Mouse (Mus musculus) adrenal gland, postnatal 4 days (tissue): ENCODE results near the gene Rai14. TPM values are rescaled to one million over a fixed set of nuclear protein-coding genes. Genes with fewer than 3 reads are reported as not detected.

ENCODE experiments used
- DNase-seq, 2 experiments: peaks; one replicate each; pipeline ENCODE4 v3.0.0; 2021 to 2022; ENCODE audit warnings: low spot score in 2 of 2, mixed read lengths in 2 of 2
- total RNA-seq, 2 experiments: library from RNA; stranded (reverse); gene quantifications; 2 replicates each; pipeline ENCODE4 v1.2.3; 2021

The Rai14 gene
- total RNA-seq, 2 experiments from 2014 or later, result 35.1 to 40.6 TPM

DNA sequence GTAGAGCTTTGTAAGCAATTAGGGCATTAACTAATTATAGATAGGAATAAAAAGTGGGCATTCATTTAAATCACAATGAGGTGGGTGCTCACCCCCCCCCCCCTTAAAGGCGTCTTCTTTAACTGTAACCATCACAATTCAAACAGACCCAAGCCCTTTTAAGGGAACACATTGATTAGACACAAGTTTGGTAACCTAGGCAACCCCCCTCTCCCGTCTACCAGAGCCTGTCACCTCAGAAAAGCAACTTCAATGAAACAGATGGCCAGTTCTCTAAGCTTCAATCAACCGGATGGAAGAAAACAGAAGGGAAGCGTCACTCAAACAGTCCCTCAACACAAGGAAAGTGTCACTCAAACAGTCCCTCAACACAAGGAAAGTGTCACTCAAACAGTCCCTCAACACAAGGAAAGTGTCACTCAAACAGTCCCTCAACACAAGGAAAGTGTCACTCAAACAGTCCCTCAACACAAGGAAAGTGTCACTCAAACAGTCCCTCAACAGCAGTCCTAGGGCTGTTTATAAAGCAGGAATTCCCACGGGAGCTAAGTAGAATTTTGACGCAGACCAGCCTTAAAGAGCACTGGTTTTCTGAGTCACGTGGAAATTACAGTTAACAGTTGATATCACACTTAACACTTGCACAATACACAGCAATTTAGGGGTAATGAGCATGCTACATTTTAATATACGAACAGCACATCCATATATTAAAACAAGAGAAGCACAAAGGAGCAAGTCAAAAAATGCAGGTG is 59.1 kb downstream of the Rai14 start:
- no peak for DNase-seq

DNA sequence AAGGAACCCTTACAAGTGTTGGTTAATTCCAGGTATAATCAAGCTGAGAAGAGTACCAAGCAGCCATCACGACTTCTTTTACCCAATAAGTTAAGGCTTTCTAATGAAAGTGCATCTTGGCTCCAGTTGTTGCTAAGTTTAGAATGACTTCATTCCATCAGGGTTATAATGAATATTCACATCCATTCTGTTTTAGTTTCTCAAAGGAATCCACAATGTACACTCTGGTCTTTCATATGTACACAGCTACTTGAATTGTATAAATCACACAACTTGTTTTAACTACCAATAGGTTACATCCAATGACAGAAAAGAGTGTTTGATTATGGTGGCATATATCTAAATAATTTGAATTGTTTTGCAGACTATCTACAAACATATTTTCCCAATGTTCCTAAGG is 59.7 kb downstream of the Rai14 start:
- DNase-seq, result no peak

DNA sequence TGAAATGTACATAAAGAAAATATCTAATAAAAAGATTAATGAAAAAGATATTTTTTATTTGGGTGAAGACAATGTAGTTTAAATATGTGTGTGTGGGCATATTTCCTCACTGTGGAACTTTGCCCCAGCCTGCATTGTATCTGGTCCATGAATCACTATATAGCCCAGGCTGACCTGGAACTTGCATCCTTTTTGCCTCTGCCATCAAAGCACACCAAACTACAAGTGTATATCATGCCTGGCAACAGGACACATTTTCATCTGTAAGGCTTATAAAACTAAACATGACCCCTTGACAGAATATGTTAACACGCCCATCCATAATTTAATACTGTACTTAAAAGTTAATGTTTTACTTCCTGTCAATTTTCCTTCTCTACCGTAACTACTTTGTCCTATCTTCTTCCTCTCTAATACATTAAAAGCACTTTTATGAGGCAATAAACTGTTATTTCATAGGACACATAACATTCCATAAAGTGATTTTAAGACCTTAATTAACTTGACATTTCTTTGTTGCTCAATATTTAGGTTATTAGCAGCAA is 61.4 kb downstream of the Rai14 start:
- DNase-seq, result no peak

DNA sequence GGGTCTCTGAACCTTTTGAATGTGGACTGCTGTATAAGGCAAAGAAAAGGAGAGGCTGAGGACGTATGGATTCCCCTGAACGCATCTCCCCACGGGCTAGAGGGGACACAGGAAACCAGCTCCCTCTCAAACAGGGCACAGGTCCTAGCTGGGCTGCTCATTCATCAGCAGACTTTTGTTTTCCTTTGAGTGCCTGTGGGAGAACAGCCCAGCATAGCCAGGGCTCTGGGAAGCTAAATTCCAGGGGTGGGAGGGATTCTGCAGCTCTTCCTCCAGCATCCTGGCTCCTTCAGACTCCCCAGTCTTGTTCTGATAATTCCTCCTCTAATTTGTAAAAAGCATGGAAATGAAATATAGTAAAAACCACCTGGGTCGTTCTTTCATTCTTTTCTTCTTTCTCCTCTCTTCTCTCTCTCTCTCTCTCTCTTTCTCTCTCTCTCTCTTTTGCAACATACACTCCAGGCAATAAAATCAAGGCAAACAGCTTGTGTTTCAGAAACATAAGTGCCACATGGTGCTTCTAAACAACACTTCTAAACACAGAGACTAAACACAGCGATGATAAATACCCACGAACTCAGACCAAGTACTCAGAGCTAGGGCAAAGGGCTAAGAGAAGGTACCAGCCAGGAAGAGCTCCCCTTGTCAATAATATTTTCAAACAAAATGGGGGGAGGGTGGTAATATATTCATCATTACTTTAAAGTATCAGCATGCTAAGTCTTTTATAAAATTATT is 65.9 kb downstream of the Rai14 start:
- no peak for DNase-seq

DNA sequence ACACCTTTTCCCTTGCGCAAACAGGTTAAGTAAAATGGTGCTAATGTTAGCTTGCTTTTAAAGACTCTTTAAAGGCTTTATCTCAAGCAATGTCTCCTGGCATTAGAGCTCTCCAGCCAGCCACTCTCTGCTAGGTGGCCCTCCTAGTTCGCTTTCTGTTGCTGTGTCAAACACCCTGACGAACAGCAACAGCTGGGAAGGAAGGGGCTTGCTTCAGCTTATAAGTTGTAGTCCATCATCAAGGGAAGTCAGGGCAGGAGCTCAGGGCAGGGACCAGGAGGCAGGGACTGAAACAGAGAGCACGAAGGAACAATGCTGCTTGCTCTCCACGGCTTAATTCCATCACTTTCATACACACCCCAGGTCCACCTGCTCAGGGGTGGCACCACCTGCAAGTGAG is 68.1 kb downstream of the Rai14 start:
- DNase-seq, result no peak

DNA sequence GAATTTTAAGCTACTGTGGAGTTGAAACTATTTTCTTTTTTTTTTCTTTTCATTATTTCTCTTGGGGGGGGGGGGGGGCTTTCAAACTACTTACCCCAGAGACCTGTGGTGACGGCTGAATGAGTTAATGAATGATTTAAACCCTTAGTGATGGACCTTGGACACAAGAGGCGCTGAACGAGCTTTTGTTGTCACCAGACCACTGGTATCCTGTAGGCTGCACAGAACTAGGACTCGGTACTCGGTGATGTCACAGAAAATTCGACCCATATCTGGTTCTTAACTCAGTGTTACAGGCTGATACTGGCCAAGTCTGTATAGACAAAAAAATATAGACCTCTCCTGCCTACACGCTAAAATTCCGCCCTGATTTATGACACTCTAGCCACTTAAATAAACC is 69.3 kb downstream of the Rai14 start:
- no peak for DNase-seq

DNA sequence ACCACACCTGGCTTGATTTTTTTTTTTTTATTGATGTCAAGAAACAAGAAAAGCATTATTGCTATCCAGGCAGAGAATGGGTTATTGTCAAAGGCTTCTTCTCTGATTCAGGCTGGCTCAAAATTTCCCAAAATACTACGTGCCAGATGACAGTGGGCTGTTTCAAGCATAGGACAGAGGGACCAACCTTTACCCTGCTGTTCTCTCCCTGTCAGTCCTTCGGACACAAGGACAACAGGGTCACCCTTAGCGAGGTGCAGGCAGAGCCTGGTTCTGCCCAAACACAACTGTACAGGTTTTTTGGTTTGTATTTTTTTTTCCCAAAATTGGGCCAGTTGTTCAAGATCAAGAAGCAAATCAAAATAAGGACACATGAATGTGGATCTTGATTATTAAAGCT is 70.6 kb downstream of the Rai14 start:
- no peak for DNase-seq

DNA sequence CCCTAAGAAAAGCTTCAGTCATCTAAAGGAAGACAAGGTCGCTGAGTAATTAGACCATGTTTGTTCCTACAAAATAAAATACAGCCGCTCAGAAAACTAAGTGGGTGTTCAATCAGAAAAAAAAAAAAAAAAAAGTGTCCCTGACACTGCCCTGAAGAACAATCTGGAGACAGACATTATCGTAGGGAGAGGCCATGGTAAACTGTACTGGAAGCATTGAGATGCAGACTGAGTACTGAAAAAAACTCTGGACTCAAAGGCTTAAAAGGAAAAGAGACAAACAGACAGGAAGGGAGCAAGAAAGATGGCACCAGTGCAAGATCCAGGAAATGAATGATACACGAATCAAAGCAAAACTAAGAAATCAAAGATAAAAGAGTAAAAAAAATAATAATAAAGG is 71.2 kb downstream of the Rai14 start:
- no peak for DNase-seq

DNA sequence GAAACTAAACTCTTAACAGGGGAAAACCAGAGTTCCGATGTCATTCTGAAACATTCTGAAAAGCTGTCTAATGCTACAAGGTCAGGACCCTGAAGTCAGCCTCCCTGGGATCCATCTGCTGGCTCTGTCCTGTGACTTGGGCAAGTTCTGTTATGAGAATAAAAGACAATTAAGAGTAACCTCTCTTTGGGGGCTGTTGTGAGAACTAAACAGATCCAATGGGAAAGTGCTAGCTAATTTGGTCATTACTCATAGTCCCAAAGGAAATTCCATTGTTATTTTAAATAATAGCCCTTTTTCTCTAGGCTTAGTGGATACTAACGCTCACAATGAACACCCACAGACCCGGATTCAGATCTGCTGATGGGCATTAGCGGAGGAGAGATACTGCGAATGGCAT is 72.0 kb downstream of the Rai14 start:
- DNase-seq, result no peak

DNA sequence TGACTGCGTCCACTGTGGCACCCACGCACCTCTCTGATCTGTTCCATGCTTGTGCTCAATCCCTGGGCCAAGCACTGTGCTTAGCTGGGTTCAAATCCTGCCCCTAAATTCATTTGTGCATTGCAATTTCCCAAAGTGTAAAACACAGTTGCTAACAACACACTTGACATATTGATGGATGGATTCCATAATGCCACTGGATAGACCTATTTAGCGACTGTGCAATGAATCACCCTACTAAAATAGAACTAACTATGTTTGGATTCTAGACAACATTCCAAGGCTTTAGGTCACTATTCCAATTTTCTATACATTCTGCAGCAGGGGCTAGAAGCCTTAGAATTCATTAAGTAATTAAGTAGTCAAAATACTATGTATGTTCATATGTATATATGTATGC is 73.7 kb downstream of the Rai14 start:
- DNase-seq, result no peak

DNA sequence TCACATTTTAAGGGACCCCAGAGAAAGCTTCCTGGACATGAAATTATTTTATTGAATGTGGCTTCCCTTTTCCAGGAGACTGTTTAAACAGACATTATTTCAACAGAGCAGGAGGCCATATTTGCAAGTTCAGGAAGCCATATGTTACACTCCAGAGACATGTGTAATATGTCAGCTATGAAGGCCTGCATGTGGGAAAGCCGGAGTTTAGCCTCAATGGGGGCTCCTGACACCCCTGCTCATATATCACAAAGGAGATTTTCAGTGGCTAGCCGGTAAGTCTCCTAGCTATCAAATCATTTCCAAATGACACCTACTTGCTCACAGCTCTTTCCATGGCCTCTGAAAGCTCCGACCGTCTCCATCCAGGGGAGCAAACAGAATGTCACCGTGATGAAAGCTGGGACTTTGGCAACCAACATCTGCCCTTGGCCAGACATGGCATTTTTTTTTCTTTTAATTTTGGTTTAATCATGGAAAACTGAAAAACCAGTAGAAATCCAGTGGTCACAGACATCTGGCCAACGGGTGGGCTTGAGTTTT is 77.1 kb downstream of the Rai14 start:
- no peak for DNase-seq

DNA sequence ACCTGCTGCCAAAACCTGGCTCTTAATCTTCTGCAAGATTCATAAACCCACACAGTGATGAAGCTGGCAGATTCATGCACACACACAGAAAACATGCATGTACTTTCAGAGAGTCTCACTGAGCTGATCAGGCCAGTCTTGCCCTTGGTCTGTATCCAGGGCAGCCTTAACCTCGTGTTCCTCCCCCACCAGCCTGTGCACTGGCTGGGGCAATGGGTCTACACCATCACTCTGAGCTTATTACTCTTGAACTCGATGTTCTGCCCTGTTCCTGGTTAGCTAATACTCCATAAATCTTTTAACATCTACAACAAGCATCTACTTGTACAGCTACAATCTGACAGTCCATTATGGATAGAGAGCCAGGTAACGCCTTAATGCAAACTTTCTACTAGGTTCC is 77.6 kb downstream of the Rai14 start:
- no peak for DNase-seq

DNA sequence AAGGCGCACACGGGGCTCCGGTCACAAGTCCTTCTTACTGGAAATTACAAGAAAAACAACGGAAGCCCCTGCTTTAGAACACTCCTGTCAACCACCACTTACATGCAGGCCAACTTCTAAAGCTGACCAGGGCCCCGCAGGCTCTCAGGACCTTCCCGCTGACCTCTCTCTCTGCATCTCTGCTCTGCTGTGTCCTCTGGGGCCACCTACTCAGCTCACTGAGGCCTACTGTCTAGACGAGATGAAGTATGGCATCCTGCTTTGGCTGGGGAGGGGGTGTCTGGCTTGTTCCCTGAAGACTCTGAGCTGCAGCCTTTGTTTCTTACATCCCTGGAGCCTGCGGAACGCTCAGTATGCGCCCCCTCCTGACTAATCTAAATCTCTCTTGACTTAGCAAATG is 79.3 kb downstream of the Rai14 start:
- DNase-seq, result no peak

DNA sequence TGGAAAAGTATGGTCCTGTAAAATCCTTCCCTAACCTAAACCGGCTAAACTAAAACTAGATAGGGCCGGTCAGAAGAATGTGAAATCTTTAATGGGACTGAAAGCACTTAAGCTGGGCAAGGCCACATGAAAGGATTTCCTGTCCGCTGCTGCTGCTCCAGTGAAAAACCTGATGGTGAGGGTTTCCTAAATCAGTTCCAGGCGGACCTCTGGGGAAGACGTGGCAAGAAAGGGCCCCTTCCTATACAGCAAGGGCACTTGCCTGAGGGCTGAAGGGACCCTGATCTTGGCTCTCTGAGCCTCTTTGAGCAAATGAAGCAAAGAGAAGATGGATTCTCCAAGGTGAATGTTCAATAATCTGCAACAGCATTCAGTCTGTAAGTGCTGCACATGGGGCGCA is 80.2 kb downstream of the Rai14 start:
- DNase-seq, result no peak

DNA sequence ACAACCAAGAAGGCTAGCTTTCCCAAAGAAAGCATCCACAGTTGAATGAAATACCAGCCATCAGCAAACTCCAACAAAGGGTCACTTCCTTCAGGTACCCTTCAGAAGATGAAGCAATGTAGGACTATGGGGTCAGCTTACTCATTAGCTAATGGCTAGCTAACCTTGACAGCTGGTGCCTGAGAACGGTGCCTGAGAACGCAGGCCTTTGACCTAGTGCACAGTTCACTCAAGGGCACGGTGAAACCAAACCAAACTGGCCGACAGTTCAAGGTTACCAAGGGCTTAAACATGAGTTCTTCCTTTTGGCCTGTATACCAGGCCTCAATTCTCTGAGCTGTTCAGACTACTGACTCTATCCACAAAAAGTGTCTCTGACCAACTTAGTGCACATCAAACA is 81.0 kb downstream of the Rai14 start:
- DNase-seq, result no peak

DNA sequence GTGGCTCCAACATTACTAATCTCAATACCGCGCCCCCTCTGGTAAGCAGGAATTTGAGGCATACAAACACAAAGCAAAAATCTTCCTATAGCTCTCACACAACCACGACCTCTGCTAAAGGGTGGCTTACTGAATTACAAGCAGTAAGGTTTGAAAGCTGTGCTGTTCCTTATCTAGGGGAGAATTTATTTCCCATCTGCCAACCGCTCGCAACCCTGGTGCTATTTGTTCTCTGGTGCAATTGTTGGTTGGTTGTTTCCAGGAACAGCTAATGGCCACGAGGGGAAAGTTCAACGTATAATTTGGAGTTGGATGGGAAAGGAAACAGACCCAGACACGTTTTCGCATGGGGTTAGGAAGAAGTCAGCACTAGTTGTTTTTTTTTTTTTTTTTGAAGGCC is 81.8 kb downstream of the Rai14 start:
- no peak for DNase-seq

DNA sequence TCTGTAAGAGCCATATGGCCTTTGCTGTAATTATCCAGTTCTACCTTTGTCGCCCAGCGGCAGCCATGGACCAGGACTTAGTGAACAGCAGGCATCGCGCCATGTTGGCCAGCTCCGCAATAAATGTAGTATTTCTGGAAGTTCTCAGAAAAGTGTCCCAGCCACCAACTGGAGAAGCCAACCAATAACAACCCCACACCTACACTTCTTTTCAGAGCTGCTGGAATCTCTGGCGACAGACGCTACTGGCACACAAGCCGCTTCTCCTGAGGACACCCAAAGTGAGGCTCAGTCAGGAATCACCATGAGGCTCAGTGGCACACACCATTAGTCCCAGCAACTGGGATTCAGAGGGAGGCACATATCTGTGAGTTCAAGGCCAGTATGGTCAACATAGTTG is 82.4 kb downstream of the Rai14 start:
- DNase-seq, result no peak

DNA sequence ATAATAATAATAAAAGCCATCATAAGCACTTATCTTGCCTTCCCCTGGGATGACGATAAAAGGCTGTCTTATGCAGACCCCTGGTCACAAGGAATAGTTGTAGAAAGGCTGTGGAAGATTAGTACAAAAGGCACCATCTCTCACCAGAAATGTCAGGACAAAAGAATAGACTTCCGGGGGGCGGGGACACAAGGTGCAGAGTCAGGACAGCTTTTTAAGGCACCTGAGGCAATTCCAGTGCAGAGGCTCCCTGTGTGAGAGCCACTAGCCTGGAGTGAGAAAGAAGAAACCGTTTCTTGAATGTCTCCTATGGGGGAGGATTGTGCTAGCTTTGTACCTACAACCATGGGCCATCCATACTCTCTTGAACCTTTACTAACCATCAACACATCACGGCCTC is 82.9 kb downstream of the Rai14 start:
- no peak for DNase-seq

DNA sequence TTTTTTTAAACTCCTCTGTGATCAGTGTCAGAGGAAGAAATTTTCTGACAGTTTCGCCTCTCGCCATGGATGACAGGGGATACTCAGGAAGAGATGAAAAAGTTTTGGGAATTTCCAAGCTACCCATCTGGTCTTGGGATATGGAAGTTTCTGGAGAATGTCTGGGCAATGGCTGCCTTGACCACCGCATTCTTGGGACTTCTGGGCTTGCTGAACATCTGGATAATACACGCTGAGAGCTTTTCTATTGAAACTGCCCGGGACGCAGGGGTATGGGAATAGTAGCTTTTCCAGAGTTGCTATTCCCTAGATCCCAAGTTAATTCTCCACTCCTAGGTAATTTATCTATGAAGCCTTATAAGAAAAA is 85.5 kb downstream of the Rai14 start:
- DNase-seq, result no peak

DNA sequence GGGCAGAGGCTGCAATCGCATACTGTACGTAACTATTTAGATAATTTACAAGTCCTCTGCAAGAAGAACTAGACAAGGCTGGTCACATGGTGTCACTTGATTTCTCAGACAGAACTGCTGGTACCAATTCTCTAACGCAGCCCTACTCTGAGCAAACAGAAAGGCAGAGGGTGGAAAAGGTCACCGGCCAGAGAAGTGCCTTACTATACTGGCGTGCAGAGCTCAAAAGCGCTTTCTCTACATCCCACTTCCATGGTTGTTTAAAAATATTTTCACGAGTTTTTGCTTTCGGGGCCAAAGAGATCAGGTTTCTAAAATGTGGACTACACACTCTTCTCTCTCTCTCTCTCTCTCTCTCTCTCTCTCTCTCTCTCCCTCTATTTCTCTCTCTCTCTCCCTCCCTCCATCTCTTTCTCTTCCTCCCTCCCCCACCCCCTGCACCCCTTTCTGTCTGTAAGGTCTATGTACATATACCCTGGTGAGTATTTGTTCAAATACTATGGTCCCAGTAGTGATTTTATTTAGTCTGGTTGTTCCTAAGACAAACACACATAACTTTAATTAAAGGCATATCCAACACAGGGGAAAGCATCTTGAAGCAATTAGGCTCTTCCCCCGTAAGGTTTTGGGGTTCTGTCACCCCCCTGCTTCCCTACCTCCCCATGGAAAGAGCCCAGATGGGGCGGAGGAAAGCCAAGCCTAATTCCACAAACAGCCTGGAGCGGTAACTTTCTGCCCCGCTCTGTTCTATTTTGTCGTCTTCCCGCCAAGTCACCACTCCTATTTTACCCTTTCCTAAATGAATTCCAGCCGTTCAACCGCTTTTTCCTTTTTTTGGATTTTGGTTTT is 86.1 kb downstream of the Rai14 start:
- DNase-seq, result no peak

DNA sequence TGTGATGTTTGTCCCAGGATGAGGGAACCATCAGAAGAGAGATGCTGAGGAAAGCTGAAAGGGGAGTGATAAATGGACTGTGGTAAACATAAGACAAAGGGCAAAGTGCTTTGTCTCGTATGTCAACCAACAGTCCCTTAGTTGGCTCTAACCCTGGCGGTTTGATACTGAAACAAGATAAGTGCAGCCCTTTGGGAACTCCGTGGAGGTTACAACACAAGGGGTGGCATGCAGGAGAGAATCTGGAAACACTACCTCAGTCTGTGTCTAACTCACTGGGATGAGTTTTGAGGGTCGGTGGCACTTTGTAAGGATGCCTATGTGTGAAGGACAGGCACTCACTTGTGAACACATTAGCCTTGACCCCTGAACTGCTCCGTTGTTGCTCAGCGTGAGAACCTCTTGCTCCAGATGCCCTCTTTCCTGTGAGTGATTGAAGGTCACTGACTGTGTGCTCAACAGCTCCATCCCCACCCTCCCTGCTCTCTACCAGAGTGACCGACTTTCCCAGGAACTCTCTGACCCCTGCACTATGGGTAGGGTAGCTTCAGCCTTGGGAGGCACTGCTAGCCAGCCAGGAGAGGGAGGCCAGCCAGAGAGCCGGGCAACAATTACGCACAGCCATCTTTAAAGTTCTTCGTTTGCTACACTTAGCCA is 90.7 kb downstream of the Rai14 start:
- peak in 1 of 2 experiments; percentile 7 for DNase-seq
